Mouse (Mus musculus) embryonic fibroblast, embryonic 13.5 days (primary cell): ENCODE results near the gene Tmem107.

Experiments used
- CTCF ChIP-seq: IDR thresholded peaks from 2 replicates; pipeline ENCODE4 v1.5.1; 2011; ENCODE audit warnings: mild to moderate bottlenecking, control low read depth, low read length, moderate library complexity, borderline replicate concordance; ENCODE audit not compliant: insufficient read depth
- POLR2A ChIP-seq: IDR thresholded peaks from 2 replicates; pipeline ENCODE4 v1.6.1; 2011; ENCODE audit warnings: low read depth, mild to moderate bottlenecking, control low read depth, low read length, moderate library complexity

DNA sequence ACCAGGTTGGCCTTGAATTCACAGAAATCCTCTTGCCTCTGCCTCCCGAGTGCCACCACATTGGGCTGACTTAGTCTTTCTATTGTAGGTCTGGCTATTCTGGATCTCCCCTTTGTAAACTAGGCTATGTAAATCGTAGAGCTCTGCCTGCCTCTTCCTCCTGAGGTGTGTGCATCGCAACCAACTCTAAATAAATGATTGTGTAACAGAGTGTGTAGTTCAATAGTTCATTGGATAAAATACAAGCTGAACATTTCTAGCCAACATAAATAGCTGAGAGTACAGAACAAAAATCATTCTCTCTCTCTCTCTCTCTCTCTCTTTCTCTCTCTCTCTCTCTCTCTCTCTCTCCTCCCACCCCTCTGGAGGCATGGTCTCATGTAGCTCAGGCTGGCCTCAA, 44.0 kb downstream of the Tmem107 start:
- TF ChIP-seq CTCF (no peak), POLR2A (no peak)
